Mouse (Mus musculus): ENCODE results near the gene Zfpm1.

Gene Zfpm1

GRCm38 (mm10) chr8:122282035-122282358 lies at the start of gene Zfpm1:
TSS of gene Zfpm1 (plus strand) at chr8:122282141.
- DNase-seq (ENCODE audit: low read depth in 2 of 2, low spot score in 2 of 2) = no peak

GRCm38 (mm10) chr8:122234055-122234454 lies 47.9 kb upstream of the Zfpm1 start:
- DNase-seq (ENCODE audit: low read depth in 2 of 2, low spot score in 2 of 2) = no peak

GRCm38 (mm10) chr8:122236521-122236920 lies 45.4 kb upstream of the Zfpm1 start:
- no peak for DNase-seq (ENCODE audit: low read depth in 2 of 2, low spot score in 2 of 2)

GRCm38 (mm10) chr8:122238225-122238624 lies 43.7 kb upstream of the Zfpm1 start:
- no peak for DNase-seq (ENCODE audit: low read depth in 2 of 2, low spot score in 2 of 2)

- no peak for DNase-seq (ENCODE audit: low read depth in 2 of 2, low spot score in 2 of 2)
Observed at GRCm38 (mm10) chr8:122238731-122239130, 43.2 kb upstream of the Zfpm1 start.

- DNase-seq (ENCODE audit: low read depth in 2 of 2, low spot score in 2 of 2) = no peak
Observed at GRCm38 (mm10) chr8:122240241-122241026, 41.5 kb upstream of the Zfpm1 start.

- no peak for DNase-seq (ENCODE audit: low read depth in 2 of 2, low spot score in 2 of 2)
Observed at GRCm38 (mm10) chr8:122243310-122243709, 38.6 kb upstream of the Zfpm1 start.

GRCm38 (mm10) chr8:122245161-122245560 lies 36.8 kb upstream of the Zfpm1 start:
- no peak for DNase-seq (ENCODE audit: low read depth in 2 of 2, low spot score in 2 of 2)

- DNase-seq (ENCODE audit: low read depth in 2 of 2, low spot score in 2 of 2) = no peak
Observed at GRCm38 (mm10) chr8:122246257-122247211, 35.4 kb upstream of the Zfpm1 start.

- DNase-seq (ENCODE audit: low read depth in 2 of 2, low spot score in 2 of 2) = no peak
Observed at GRCm38 (mm10) chr8:122251739-122252138, 30.2 kb upstream of the Zfpm1 start.

- no peak for DNase-seq (ENCODE audit: low read depth in 2 of 2, low spot score in 2 of 2)
Observed at GRCm38 (mm10) chr8:122252366-122252765, 29.6 kb upstream of the Zfpm1 start.

- DNase-seq (ENCODE audit: low read depth in 2 of 2, low spot score in 2 of 2) = peak; percentile 57 to 63
Observed at GRCm38 (mm10) chr8:122259351-122259750, 22.6 kb upstream of the Zfpm1 start.

GRCm38 (mm10) chr8:122260755-122261154 lies 21.2 kb upstream of the Zfpm1 start:
- no peak for DNase-seq (ENCODE audit: low read depth in 2 of 2, low spot score in 2 of 2)

- no peak for DNase-seq (ENCODE audit: low read depth in 2 of 2, low spot score in 2 of 2)
Observed at GRCm38 (mm10) chr8:122262835-122263234, 19.1 kb upstream of the Zfpm1 start.

GRCm38 (mm10) chr8:122264243-122264642 lies 17.7 kb upstream of the Zfpm1 start:
- DNase-seq (ENCODE audit: low read depth in 2 of 2, low spot score in 2 of 2) = no peak

- no peak for DNase-seq (ENCODE audit: low read depth in 2 of 2, low spot score in 2 of 2)
Observed at GRCm38 (mm10) chr8:122265522-122265921, 16.4 kb upstream of the Zfpm1 start.

- DNase-seq (ENCODE audit: low read depth in 2 of 2, low spot score in 2 of 2) = no peak
Observed at GRCm38 (mm10) chr8:122266867-122267266, 15.1 kb upstream of the Zfpm1 start.

- DNase-seq (ENCODE audit: low read depth in 2 of 2, low spot score in 2 of 2) = no peak
Observed at GRCm38 (mm10) chr8:122268861-122269260, 13.1 kb upstream of the Zfpm1 start.

- DNase-seq (ENCODE audit: low read depth in 2 of 2, low spot score in 2 of 2) = peak; percentile 70 to 80
Observed at GRCm38 (mm10) chr8:122269404-122269803, 12.5 kb upstream of the Zfpm1 start.

- no peak for DNase-seq (ENCODE audit: low read depth in 2 of 2, low spot score in 2 of 2)
Observed at GRCm38 (mm10) chr8:122270555-122270954, 11.4 kb upstream of the Zfpm1 start.

- DNase-seq (ENCODE audit: low read depth in 2 of 2, low spot score in 2 of 2) = peak; percentile 83 to 85
Observed at GRCm38 (mm10) chr8:122273152-122273551, 8.8 kb upstream of the Zfpm1 start.

- no peak for DNase-seq (ENCODE audit: low read depth in 2 of 2, low spot score in 2 of 2)
Observed at GRCm38 (mm10) chr8:122273826-122274225, 8.1 kb upstream of the Zfpm1 start.

All from CD8-positive naive resting alpha-beta T cell, adult 2 months (primary cell).